Mouse (Mus musculus) lung, postnatal 0 days (tissue): ENCODE measurements at regions not wholly inside any gene's neighbourhood (a gene's known extent, or its start where the extent isn't known, plus 50 kb on each side); places are given as distances from the start of the nearest gene placed in this dataset.
A peak's percentile ranks its signal among the peaks of the same experiment; 100 is the strongest.

Experiments
- CTCF ChIP-seq: IDR thresholded peaks from 2 replicates; pipeline ENCODE4 v1.5.1; 2016; ENCODE audit warnings: antibody characterized with exemption, mild to moderate bottlenecking
- EP300 ChIP-seq: IDR thresholded peaks from 2 replicates; pipeline ENCODE4 v1.6.1; 2016; ENCODE audit warnings: antibody characterized with exemption, mild to moderate bottlenecking, control low read depth

DNA sequence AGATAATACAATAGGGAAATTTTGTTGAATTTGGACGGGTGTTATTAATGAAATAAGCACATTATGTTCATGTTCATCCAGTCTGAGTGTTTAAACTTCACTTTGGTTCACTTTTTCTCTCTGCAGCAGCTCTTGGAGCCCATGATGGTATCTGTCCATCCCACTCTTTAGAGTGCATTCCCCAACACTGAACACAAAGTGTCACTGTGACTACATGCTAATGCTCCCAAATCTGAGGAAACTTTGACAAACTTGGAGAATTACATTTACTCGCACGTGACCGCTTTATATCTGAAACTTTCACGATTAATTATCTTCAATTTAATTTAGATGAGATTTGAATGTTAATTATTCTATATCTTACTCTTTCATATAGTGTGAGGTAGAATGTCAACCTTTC, 250.8 kb downstream of the Pou4f1 start:
- TF ChIP-seq CTCF = peak; percentile 49
- no peak for TF ChIP-seq EP300
